Mouse (Mus musculus): ENCODE measurements around the gene Gna14. TPM values are rescaled to one million over a fixed set of nuclear protein-coding genes. Genes with fewer than 3 reads are reported as not detected.

Gene Gna14
- polyA plus RNA-seq, 1 experiment from 2014 or later, result 9.2 TPM

DNA sequence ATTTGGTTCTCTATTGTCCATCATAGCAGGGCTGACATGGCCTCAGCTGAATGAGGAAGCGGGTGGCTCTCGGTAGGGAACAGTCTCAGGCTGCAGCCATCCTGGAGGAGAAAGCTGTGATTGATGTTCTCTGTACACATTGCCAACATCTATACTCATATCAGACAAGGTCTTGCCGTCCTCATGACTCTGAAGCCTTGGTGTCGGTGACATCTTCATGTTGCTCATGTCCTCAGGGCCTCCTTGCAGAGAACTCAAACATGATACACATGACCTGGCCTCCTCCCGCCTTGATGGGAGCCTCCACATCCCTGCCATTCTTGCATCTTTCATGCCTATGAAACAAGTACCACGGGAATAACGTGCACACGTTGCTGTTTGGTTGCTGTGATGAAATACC is 144.9 kb downstream of the Gna14 start:
- H3K4me1 ChIP-seq (ENCODE audit: control insufficient read depth, insufficient read depth, low read length), result no peaks in the 10 kb centered on the region
- no peaks in the 10 kb centered on the region for H3K27me3 ChIP-seq (ENCODE audit: control insufficient read depth, insufficient read depth, low read length)
- no peaks in the 10 kb centered on the region for H3K36me3 ChIP-seq (ENCODE audit: control insufficient read depth, insufficient read depth, low read length)
- H3K4me2 ChIP-seq (replicated peaks; ENCODE audit: low read depth, low read length), result no peak overlapping the region
- no peak overlapping the region for H3K4me3 ChIP-seq (ENCODE audit: low read length)
- 92% methylated on average over 8 of the region's 8 CpGs for WGBS
- no peak overlapping the region for H3K9ac ChIP-seq (ENCODE audit: low read depth, low read length)
- no peak overlapping the region for H3K27ac ChIP-seq (ENCODE audit: low read depth, low read length)
- H3K9me3 ChIP-seq (ENCODE audit: control insufficient read depth, low read length), result no peaks in the 10 kb centered on the region
- no peak for ATAC-seq (ENCODE audit: low FRiP score, low TSS enrichment)

DNA sequence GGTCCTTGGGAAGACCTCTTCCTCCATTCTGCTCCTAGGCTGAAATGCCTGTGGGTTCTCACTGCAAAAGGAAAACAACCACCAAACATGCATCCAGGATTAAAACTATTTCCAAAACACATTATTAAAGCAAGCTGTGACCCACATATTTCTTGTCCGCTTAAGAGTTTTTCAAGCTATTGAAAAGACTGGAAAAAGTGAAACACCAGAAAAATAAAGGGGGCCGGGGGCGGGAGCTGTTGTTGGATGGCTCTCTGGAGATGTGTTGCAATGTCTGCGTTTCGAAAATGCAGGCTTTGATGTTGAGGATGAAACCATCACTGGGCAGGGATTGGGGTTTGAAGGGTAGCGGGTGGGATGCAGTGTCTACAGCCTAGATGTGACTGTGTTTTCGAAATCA is 149.0 kb downstream of the Gna14 start:
- no peak overlapping the region for H3K4me3 ChIP-seq (ENCODE audit: low read length)
- H3K27ac ChIP-seq (ENCODE audit: low read depth, low read length), result no peak overlapping the region
- H3K9ac ChIP-seq (ENCODE audit: low read depth, low read length), result no peak overlapping the region
- H3K4me2 ChIP-seq (replicated peaks; ENCODE audit: low read depth, low read length), result no peak overlapping the region
- 90% methylated on average over 7 of the region's 7 CpGs for WGBS
- H3K4me1 ChIP-seq (ENCODE audit: control insufficient read depth, insufficient read depth, low read length), result no peaks in the 10 kb centered on the region
- H3K27me3 ChIP-seq (ENCODE audit: control insufficient read depth, insufficient read depth, low read length), result no peaks in the 10 kb centered on the region
- no peaks in the 10 kb centered on the region for H3K9me3 ChIP-seq (ENCODE audit: control insufficient read depth, low read length)
- no peaks in the 10 kb centered on the region for H3K36me3 ChIP-seq (ENCODE audit: control insufficient read depth, insufficient read depth, low read length)
- no peak for ATAC-seq (ENCODE audit: low FRiP score, low TSS enrichment)

DNA sequence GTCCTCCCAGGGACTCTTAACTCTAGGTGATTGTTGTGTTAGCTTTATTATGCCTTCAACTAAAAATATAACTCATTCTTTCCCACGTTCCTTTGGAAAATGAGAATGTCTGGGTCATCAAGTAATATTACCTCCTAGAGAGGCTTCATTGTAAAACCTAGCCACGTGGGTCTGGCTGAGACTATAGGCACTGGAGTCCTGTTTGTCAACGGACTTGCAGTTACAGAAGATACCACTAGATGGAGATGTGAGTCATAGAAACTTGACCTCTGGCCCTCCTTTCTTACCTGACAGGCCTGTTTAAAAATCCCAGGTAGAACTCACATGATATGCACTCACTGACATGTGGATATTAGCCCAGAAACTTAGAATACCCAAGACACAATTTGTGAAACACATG is 149.8 kb downstream of the Gna14 start:
- Histone ChIP-seq H3K9ac (ENCODE audit: low read depth, low read length) (no peak overlapping the region), H3K9me3 (ENCODE audit: control insufficient read depth, low read length) (no peaks in the 10 kb centered on the region), H3K4me1 (ENCODE audit: control insufficient read depth, insufficient read depth, low read length) (no peaks in the 10 kb centered on the region), H3K36me3 (ENCODE audit: control insufficient read depth, insufficient read depth, low read length) (no peaks in the 10 kb centered on the region), H3K27ac (ENCODE audit: low read depth, low read length) (no peak overlapping the region), H3K4me2 (replicated peaks; ENCODE audit: low read depth, low read length) (no peak overlapping the region), H3K27me3 (ENCODE audit: control insufficient read depth, insufficient read depth, low read length) (no peaks in the 10 kb centered on the region), H3K4me3 (ENCODE audit: low read length) (no peak overlapping the region)
- 10% methylated on average over 3 of the region's 3 CpGs for WGBS
- no peak for ATAC-seq (ENCODE audit: low FRiP score, low TSS enrichment)

DNA sequence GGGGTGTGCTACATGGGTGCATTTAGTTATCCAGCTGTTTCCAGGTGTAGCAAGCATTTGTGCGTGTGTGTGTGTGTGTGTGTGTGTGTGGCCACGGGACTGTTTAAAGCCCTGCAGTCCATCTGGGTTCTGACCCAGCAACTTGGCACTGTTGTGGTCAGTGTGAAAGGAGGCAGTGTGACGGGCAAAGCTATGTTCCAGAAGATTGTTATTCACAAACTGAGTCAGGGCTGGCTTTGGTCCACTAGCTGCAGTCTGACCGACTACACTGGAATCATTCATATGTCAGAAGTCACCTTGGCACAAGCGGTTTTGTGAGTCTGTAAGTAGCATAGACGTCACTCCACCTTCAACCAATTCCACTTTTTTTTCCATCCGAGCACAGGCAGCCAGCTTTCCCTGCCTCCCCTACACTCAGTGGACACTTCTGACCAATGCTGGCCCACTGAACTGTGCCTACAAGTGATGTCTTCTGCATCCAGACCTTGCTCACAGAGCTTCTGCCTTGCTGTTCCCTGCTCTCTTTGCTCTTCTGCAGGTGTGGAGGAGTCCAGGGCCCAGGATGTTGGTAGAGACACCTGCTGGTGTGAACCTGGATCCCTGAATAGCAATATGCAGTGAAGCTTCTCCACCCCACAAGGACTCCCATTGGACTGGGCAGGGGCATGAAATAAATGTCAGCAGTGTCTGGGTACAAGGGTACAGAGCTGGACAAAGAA is 157.9 kb downstream of the Gna14 start:
- no peak overlapping the region for H3K9ac ChIP-seq (ENCODE audit: low read depth, low read length)
- no peak overlapping the region for H3K4me2 ChIP-seq (replicated peaks; ENCODE audit: low read depth, low read length)
- H3K36me3 ChIP-seq (ENCODE audit: control insufficient read depth, insufficient read depth, low read length), result no peaks in the 10 kb centered on the region
- WGBS, result 86% methylated on average over 7 of the region's 7 CpGs
- no peaks in the 10 kb centered on the region for H3K27me3 ChIP-seq (ENCODE audit: control insufficient read depth, insufficient read depth, low read length)
- H3K9me3 ChIP-seq (ENCODE audit: control insufficient read depth, low read length), result no peaks in the 10 kb centered on the region
- no peak overlapping the region for H3K4me3 ChIP-seq (ENCODE audit: low read length)
- no peak overlapping the region for H3K27ac ChIP-seq (ENCODE audit: low read depth, low read length)
- peaks cover under 1% of the 10 kb centered on the region; the same call in 1 of the 2 replicates for H3K4me1 ChIP-seq (ENCODE audit: control insufficient read depth, insufficient read depth, low read length)
- no peak for ATAC-seq (ENCODE audit: low FRiP score, low TSS enrichment)

DNA sequence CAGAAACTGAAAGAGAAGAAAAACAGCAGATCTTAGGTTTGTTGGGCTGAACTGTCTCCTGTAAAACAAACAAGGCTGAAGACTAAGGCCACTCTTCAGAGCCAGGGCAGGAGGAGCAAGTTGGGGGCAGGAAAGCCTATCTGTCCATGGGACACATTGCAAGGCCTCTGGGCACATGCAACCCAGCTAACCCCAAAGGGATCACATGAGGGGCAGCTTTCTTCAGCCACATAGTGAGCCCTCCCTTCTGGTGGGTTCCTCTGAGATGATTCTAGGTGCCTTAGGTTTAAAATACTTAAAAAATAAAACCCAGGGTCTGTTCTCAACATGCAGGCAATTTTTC is 158.4 kb downstream of the Gna14 start:
- Histone ChIP-seq H3K9ac (ENCODE audit: low read depth, low read length) (no peak overlapping the region), H3K4me1 (ENCODE audit: control insufficient read depth, insufficient read depth, low read length) (peaks cover 5% of the 10 kb centered on the region; the same call in 1 of the 2 replicates), H3K4me2 (replicated peaks; ENCODE audit: low read depth, low read length) (no peak overlapping the region), H3K36me3 (ENCODE audit: control insufficient read depth, insufficient read depth, low read length) (no peaks in the 10 kb centered on the region), H3K27me3 (ENCODE audit: control insufficient read depth, insufficient read depth, low read length) (no peaks in the 10 kb centered on the region), H3K4me3 (ENCODE audit: low read length) (no peak overlapping the region), H3K27ac (ENCODE audit: low read depth, low read length) (no peak overlapping the region), H3K9me3 (ENCODE audit: control insufficient read depth, low read length) (no peaks in the 10 kb centered on the region)
- ATAC-seq (ENCODE audit: low FRiP score, low TSS enrichment), result no peak

DNA sequence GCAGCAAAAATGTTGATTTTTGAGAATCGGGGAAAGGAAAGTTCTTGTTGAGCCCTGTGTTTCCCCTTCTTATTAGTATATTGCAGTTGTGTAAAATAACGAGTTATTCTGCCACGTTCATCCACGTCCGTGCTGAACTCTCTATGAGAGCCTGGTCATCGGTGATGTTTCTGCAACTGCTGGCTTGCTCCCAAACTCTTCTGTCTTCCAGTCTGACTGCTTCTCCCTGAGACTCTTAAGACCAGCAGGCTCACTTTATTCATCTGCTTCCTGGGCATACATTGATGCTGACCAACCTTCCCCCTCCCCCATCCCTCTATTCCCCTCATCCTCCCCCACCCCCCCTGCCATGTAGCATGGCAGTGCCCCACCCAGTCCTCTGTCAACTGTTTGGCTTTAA is 161.7 kb downstream of the Gna14 start:
- H3K4me3 ChIP-seq (ENCODE audit: low read length), result no peak overlapping the region
- no peaks in the 10 kb centered on the region for H3K9me3 ChIP-seq (ENCODE audit: control insufficient read depth, low read length)
- H3K9ac ChIP-seq (ENCODE audit: low read depth, low read length), result no peak overlapping the region
- H3K4me2 ChIP-seq (replicated peaks; ENCODE audit: low read depth, low read length), result no peak overlapping the region
- H3K4me1 ChIP-seq (ENCODE audit: control insufficient read depth, insufficient read depth, low read length), result peaks cover 7% of the 10 kb centered on the region; the same call in 1 of the 2 replicates
- ATAC-seq (ENCODE audit: low FRiP score, low TSS enrichment), result no peak
- no peaks in the 10 kb centered on the region for H3K27me3 ChIP-seq (ENCODE audit: control insufficient read depth, insufficient read depth, low read length)
- 77% methylated on average over 6 of the region's 6 CpGs for WGBS
- H3K36me3 ChIP-seq (ENCODE audit: control insufficient read depth, insufficient read depth, low read length), result no peaks in the 10 kb centered on the region
- no peak overlapping the region for H3K27ac ChIP-seq (ENCODE audit: low read depth, low read length)

DNA sequence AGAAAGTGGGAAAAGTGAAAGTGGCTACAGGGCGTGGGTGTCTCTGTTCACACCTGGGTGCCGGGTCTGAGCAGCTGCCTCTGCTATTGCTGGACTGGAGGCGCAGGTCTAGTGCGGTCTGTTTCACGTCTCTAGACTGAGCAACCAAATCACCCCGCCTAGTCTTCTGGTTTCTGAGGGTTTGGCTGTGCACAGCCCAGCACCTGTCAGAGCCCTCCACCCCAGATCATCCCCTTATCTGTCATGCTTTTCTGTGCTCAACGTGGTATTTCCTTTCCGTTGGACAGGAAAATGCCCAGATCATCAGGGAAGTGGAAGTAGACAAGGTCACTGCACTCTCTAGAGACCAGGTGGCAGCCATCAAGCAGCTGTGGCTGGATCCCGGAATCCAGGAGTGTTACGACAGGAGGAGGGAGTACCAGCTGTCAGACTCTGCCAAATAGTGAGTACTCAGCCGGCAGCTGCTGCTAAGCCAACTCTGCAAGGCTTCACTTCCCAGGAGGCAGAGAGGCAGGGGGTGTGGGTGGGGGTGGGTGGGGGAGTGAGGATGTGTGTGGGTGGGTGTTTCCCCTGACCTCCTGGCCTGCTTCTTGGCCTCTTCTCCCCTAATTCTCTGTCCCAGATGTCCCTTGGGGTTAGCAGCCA is 163.2 kb downstream of the Gna14 start:
- Histone ChIP-seq H3K36me3 (ENCODE audit: control insufficient read depth, insufficient read depth, low read length) (no peaks in the 10 kb centered on the region), H3K4me2 (replicated peaks; ENCODE audit: low read depth, low read length) (peak overlapping the region; percentile 19; the same call in 1 of the 2 replicates), H3K9ac (ENCODE audit: low read depth, low read length) (no peak overlapping the region), H3K27ac (ENCODE audit: low read depth, low read length) (no peak overlapping the region), H3K9me3 (ENCODE audit: control insufficient read depth, low read length) (no peaks in the 10 kb centered on the region), H3K4me1 (ENCODE audit: control insufficient read depth, insufficient read depth, low read length) (peaks cover 7% of the 10 kb centered on the region; the same call in 1 of the 2 replicates), H3K27me3 (ENCODE audit: control insufficient read depth, insufficient read depth, low read length) (no peaks in the 10 kb centered on the region), H3K4me3 (ENCODE audit: low read length) (no peak overlapping the region)
- 12% methylated on average over 11 of the region's 11 CpGs for WGBS
- peak; percentile 90 for ATAC-seq (ENCODE audit: low FRiP score, low TSS enrichment)

DNA sequence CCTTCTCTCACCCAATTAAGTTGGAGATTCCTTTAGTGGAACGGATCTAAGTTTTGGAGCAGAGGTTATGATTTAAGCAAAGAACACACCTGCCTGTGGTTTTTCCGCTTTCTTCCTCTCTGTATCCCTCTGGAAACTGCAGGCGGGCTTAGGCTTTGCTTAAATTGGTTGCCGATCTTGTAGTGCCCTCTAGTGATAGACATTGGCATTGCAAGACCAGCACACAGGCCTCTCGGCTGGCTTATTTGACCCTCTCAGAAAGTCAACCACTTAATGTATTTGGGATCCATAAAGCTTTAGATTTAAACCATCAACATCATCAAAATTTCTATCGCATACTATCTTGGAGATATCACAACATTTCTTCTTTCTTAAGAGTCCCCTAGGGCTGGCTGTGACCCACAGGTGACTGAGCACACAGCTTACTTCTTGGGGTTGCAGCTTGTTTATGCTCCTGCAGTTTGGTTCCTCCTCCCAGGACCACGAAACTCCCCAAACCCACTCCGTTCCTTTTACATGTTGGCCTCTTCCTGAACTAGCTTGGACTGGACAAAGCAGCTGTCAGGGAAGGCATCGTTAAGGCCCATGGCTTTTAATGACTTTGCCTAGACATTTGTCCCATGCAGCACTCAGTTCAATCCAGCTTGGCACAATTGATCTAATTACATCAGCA is 163.9 kb downstream of the Gna14 start:
- no peak overlapping the region for H3K27ac ChIP-seq (ENCODE audit: low read depth, low read length)
- H3K9me3 ChIP-seq (ENCODE audit: control insufficient read depth, low read length), result no peaks in the 10 kb centered on the region
- H3K4me2 ChIP-seq (replicated peaks; ENCODE audit: low read depth, low read length), result 0 out of 2 replicates have a peak overlapping the region, but pooled peaks have one; percentile 19
- H3K4me3 ChIP-seq (ENCODE audit: low read length), result no peak overlapping the region
- WGBS, result 9% methylated on average over 9 of the region's 9 CpGs
- ATAC-seq (ENCODE audit: low FRiP score, low TSS enrichment), result peak; percentile 69
- H3K9ac ChIP-seq (ENCODE audit: low read depth, low read length), result no peak overlapping the region
- no peaks in the 10 kb centered on the region for H3K27me3 ChIP-seq (ENCODE audit: control insufficient read depth, insufficient read depth, low read length)
- no peaks in the 10 kb centered on the region for H3K36me3 ChIP-seq (ENCODE audit: control insufficient read depth, insufficient read depth, low read length)
- peaks cover 7% of the 10 kb centered on the region; the same call in 1 of the 2 replicates for H3K4me1 ChIP-seq (ENCODE audit: control insufficient read depth, insufficient read depth, low read length)

DNA sequence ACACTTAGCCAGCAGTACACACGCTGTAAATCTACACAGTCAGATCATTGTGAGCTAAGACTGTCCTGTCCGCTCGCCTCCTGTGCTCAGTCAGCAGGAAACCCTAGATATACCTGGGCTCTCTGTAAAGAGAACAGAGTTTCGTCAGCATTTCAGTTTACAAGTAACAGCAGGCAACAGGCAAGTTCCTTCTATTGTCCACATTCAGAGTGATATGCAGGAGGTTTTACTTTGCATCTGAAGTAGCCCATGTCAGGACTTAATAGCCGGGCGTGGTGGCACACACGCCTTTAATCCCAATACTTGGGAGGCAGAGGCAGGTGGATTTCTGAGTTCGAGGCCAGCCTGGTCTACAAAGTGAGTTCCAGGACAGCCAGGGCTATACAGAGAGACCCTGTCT is 166.5 kb downstream of the Gna14 start:
- no peaks in the 10 kb centered on the region for H3K9me3 ChIP-seq (ENCODE audit: control insufficient read depth, low read length)
- H3K9ac ChIP-seq (ENCODE audit: low read depth, low read length), result no peak overlapping the region
- H3K27ac ChIP-seq (ENCODE audit: low read depth, low read length), result no peak overlapping the region
- H3K4me1 ChIP-seq (ENCODE audit: control insufficient read depth, insufficient read depth, low read length), result peaks cover 7% of the 10 kb centered on the region; the same call in 1 of the 2 replicates
- no peaks in the 10 kb centered on the region for H3K27me3 ChIP-seq (ENCODE audit: control insufficient read depth, insufficient read depth, low read length)
- no peak overlapping the region for H3K4me3 ChIP-seq (ENCODE audit: low read length)
- ATAC-seq (ENCODE audit: low FRiP score, low TSS enrichment), result no peak
- no peak overlapping the region for H3K4me2 ChIP-seq (replicated peaks; ENCODE audit: low read depth, low read length)
- WGBS, result 77% methylated on average over 8 of the region's 8 CpGs
- H3K36me3 ChIP-seq (ENCODE audit: control insufficient read depth, insufficient read depth, low read length), result no peaks in the 10 kb centered on the region

Data from kidney, embryonic 14.5 days (tissue).